Mouse (Mus musculus) brain, embryonic 14.5 days (tissue): ENCODE measurements at regions not wholly inside any gene's neighbourhood (a gene's known extent, or its start where the extent isn't known, plus 50 kb on each side); places are given as distances from the start of the nearest gene placed in this dataset.

Source experiments
- DNase-seq: peaks from one replicate; pipeline ENCODE4 v3.0.0-alpha.2; 2011; ENCODE audit warnings: low read depth
- CTCF ChIP-seq: fragments of 200-500 bp; IDR thresholded peaks from 2 replicates; pipeline ENCODE4 v1.5.1; 2012; ENCODE audit warnings: inconsistent platforms, mild to moderate bottlenecking, moderate library complexity, borderline replicate concordance; ENCODE audit not compliant: insufficient read depth, insufficient read length; ENCODE audit errors: extremely low read depth
- POLR2A ChIP-seq: fragments of 200-500 bp; IDR thresholded peaks from 2 replicates; pipeline ENCODE4 v1.6.1; 2012; ENCODE audit warnings: mild to moderate bottlenecking, inconsistent platforms, borderline replicate concordance; ENCODE audit not compliant: poor library complexity, insufficient read depth, insufficient read length, severe bottlenecking; ENCODE audit errors: extremely low read depth

DNA sequence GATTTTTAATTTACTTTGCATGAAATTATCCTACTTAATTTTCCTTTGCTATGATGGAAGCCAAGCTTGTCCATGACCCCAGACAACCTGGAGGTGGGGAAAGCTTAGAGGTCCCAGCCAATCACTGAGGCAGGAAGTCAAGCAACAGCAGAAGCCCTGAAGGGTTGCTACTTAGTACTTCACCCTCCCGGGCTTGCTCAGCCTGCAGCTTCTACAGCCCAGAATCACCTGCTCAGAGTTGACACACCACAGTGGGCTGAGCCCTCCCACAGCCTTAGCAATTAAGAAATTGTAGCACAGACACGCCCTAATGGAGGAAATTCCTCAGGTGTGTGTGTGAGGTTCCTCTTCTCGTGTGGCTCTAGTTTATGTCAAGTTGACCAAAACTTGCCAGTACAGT is 209.9 kb upstream of the Hs6st1 start:
- TF ChIP-seq POLR2A (no peak), CTCF (no peak)

DNA sequence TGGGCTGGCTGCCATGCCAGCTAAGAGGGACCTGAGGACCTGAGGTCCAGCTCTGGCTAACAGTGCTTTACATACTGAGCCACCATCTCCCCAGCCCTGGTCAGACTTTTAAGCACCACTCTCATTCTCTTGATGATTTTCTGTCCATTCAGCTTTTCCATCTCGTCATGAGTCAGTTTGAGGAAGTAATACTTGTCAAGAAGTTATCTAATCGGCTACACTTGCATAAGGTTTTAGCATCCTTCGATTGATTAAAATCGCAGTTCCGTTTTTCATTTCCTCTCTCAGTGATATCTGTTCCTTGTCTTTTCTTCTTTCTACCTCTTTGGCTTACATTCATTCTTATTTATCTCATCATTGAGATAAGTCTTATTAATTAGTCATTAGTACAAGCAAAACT is 207.4 kb upstream of the Hs6st1 start:
- DNase-seq = no peak
- TF ChIP-seq CTCF (no peak), POLR2A (no peak)

More for the DNA sequence above, 209.9 kb upstream of the Hs6st1 start:
- no peak for DNase-seq

DNA sequence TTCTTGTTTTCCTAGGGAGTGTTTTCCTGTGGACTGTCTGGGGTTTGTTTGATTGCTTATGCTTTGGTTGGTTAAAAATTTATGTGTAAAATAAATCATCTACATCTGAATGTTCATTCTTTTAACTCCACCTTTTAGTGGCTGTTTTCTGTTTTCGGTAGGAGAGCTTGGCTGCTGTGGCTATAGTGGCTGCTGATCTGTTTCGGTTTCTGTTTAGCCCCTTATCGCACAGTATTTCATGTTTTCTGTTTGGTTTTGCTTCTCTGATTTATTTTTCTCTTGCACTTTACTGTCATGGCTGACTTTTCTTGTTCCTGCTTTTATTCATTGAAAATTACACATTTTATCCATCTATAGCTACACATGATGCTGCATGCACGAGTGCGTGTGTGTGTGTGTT is 206.0 kb upstream of the Hs6st1 start:
- no peak for DNase-seq
- TF ChIP-seq CTCF (no peak), POLR2A (no peak)

DNA sequence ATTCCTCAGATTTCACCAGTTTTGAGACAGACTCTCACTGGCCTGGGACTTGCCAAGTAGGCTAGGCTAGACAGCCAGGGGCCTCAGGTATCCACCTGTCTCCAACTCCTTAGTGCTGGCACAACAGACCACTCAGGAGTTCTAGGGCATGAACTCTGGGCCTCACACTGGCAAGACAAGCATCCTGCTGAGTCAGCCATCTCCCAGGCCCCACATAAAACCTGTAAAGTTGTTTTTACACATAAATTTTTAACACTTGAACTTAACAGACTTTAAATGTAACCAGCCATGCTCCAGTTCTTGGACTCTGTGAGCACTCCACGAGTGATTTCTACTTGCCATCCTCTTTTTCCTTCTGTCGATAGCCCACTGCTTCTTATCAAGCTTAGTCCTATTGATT is 205.5 kb upstream of the Hs6st1 start:
- no peak for DNase-seq
- TF ChIP-seq POLR2A (no peak), CTCF (no peak)

DNA sequence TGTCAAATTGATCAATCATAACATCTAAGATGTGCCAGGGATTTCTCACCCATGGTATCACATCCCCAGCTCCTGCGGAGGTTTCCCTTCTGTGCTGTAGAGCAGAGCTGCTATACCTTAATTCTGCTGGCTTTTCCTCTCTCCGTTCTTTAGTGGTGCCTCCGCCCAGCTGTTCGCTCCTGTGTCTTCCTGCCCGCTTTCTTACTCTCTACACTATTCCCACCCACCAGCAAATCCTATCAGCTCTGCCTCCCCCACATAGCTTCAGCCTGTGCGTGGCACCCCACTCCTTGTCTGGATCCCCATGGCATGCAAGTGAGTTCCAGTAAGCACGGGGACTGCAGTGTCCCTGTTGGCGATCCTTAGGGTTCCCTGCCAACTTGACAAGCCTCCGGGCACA is 204.0 kb upstream of the Hs6st1 start:
- no peak for DNase-seq
- TF ChIP-seq CTCF (no peak), POLR2A (no peak)

DNA sequence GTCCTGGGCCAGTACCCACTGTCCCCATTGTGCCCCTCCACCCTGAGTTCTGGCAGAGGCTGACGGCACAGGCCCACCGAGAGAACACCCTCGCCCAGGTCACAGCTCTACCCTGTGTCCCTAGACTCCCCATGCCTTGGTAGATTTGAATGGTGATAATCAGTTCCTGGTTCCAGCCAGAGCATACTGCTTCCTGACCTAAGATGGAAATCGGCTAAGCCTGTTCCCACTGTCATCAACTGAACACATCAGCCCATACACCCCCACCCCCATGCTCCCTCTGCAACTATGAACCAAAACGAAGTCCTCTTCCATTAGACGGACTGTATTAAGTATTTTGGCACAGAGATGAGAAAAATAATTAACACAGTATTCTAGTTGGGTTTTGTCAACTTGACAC is 202.9 kb upstream of the Hs6st1 start:
- DNase-seq = no peak
- TF ChIP-seq CTCF (no peak), POLR2A (no peak)

DNA sequence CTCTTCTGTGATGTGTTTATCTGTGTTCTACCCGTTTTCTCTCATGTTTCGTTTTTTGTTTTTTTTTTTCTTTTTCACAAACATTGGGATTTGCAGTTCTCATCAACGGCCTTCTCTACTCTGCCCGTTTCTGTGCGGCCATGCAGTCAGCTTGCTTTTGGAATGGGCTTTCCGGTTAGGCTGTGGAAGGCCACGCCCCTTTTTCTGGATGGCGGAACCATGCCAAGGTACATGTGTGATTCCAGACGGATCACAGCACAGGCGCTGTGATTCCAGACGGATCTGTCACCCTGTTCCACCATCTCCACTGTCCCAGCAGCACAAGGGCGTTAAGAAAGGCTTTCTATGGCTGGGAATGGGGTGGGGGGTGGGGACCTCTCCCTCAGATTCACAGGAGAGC is 201.6 kb upstream of the Hs6st1 start:
- DNase-seq = no peak
- no peak for TF ChIP-seq POLR2A
- no peak for TF ChIP-seq CTCF

DNA sequence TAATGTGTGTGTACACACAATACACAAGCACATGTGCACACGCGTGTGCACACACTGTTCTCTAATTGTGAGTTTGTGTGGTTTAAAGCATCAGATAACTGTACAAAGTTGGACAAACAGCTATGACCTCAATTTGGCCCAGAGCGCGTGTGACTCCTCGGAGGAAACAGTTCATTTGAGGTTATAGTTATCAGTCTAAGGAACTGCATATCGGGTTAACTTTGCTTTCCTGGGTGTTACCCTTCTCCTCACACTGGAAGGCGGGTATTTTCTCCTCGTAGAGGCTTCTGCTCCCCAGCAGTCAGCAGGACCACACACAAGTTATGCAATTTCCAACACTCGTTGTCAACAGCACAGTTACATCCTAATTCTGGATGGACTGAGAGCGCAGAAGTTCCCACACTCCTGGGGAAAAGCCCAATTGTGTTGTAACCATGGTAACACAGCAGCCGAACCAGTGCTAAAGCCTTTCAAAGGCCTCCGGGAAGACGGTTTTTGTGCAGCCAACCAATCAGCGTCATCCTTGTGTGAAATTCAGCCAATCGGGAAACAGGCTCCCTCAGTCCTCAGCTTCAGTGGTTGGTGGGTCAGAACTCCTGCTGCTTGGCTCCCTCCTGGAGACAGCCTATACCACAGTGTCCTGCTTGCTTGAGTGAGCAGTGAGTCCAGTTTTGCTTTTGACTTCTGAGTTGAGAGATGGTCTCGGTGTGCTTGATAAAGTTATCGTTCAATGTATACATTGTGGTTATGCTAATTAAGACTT is 198.6 kb upstream of the Hs6st1 start:
- DNase-seq = peak; percentile 98
- TF ChIP-seq POLR2A = no peak

DNA sequence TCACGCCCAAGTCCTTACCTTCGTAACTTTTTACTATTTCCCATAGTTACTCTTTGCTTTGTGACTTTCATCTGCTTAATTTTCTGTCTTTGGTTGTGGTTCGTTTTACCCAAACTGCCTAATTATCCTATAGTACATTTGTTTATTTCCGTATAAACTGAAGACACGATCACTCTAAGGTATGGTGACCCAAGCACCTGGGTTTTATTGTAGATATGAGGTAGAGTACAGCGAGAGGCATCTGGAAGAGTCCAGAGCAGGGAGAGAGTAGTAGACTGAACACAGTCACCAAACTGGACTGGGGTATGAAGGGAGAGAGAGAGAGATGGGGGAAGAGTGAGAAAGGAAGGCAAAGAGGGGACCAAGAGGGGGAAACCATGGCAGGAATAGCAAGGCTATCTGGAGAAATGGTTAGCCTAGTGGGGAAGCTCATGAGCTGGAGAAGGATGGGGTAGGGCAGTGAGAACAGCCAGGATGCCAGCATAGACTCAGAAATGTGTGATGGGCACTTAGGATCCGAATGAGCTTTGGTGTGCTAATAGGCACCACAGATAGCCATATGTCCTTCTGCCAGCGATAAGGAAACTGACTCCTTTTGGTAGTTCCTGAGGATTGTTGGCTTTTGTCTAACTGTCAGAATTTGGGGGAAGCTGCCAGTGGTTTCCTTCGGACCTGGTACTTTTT is 197.9 kb upstream of the Hs6st1 start:
- no peak for DNase-seq
- TF ChIP-seq CTCF (no peak), POLR2A (no peak)

DNA sequence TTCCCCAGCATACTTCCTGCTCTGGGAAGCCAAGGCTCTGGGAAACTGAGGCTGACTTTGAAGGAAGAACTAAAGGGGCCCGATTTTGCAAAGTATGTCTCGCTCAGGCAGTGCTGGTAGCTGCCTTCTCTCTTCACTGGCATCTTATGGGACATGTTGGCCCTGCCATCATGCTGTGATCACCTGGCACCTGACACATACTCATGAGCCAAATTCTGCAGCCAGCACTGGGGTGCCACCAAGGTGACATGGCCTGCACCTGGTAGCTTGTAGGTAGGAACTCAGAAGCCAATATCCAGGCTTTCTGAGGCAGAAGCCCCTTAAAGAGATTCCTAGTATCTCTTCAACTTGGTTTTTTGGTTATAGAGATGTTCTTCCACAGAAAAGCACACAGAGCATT is 195.2 kb upstream of the Hs6st1 start:
- no peak for DNase-seq
- TF ChIP-seq POLR2A (no peak), CTCF (no peak)

DNA sequence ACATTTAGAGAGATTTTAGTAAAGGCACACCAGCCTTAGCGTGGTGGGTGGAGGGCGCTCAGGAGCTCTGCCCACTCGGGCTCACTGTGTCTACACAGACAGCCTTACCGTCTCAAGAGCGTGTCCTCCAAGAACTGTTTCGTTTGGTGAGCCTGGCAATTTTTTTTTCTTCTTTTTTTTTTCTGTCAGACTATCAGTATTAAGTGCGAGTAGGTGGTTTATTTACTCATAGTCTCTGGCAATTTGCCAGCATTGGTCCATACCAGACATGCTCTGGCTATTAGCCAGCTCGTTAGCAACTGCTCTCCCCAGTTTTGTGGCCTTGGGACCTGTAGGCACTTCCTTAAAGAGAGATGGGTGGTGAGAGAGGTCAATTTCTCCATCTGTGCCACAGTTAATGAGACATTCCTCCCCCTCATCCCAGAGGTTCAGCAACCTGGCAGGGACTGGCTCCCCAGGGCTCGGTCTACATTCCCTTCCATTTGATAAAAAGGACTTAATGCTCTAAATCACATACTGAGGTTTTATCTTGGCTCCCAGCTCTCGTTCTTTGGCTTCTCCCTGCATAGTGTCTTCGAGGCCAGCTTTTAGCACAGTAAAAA is 192.9 kb upstream of the Hs6st1 start:
- peak; percentile 87 for DNase-seq

DNA sequence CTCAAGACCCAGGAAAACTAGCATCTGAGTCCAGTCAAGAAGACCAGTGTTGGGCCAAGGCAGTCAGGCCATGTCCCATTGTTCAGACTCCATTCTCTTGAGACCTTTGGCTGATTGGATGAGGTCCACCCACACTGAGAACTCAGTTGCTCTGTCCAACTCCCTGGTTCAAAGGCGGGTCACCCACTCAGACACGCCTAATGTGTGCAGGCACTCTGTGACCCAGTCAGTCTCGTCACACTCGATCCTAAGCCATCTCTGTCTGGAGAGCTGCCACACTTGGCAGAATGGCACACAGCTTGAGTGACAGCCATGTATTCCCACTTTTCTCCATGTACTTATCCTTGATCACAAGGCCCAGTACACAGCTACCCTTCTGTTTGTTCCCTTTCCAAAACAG is 189.8 kb upstream of the Hs6st1 start:
- TF ChIP-seq POLR2A (no peak), CTCF (no peak)
- peak; percentile 24 for DNase-seq

More for the DNA sequence above, 192.9 kb upstream of the Hs6st1 start:
- TF ChIP-seq POLR2A (no peak), CTCF (no peak)

DNA sequence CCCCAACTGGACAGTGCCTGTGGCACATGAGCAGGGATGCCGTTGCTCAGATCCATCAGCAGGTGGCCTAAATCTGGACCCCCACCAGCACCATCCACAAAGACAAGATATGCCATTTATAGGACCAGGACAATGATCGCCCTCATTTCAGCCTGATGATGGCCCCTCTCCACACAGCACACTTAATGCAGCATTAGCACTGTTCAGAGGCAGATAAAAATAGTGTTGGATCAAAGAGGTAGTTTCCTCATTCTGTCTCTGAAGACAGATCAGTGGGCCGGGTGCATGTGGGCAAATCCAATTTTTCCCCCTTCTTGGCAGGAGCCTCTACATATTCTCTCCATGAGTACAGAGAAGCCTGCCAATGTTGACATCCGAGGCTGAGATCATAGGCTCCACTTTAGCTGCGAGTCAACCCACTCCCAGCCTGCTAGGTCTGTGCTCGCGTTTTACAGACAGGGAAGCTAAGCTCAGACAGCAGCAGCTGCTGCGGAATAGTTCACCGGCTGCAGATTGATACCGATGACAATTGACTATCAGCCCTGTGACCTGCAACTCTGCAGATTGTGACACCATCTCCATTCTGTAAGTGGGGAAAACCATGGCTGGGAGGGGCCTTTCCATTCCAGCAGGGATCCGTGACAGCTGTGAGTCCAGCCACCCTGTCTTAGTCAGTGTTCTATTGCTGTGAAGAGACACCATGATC is 188.7 kb upstream of the Hs6st1 start:
- peak; percentile 86 for DNase-seq

More for the DNA sequence above, 188.7 kb upstream of the Hs6st1 start:
- TF ChIP-seq POLR2A (no peak), CTCF (0 out of 2 replicates have a peak, but pooled peaks have one; percentile 1)
